ENCODE assay signal across 11 mouse cellular contexts in the genomic region with DNA sequence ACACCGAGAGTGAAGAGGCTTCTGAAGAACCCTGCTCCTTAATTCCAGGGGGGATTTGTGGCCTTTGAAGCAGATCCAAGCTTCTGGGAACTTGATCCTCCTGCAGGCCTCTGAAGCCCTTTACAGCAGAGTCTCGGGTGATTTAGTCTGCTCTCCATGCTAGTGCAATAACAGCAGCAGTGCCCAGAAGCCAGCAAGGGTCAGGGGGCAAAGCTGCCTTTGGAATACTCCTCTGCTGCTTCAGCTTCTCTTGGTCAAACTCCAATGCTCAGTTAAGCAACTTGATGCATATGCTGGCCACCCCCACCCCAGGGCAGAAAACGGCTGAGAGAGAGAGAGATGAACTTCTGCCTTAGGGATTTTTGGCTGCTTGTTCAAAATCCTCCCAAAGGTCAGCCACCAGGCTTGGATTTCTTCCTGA.
DNase-seq lines count a peak whose midpoint lies in the region; ATAC-seq lines count a peak whose summit lies in the region.
"Had no signal": no experiment of that assay in that cellular context is flagged by ENCODE, and none has a peak within 500 bp of the region (broad histone marks: within the 10 kb centered on the region; RNA-seq: fewer than 3 reads in every experiment).

No protein-coding gene starts in this region.

- H3K9me3 ChIP-seq in hindbrain, embryonic 10.5 days: peaks cover 6% of the 10 kb centered on the region; the same call in 1 of the 2 replicates
- no peaks in the 10 kb centered on the region for H3K9me3 ChIP-seq in hindbrain, embryonic 14.5 days (ENCODE audit: control insufficient read depth, low read length)
- H3K9me3 ChIP-seq in limb, embryonic 13.5 days: 0 out of 2 replicates have a peak, but pooled peaks cover 5% of the 10 kb centered on the region
- H3K9me3 ChIP-seq: hindbrain, embryonic 12.5 days had no signal

- no peak overlapping the region for H3K9ac ChIP-seq in hindbrain, embryonic 14.5 days
- no peak overlapping the region for H3K9ac ChIP-seq in limb, embryonic 13.5 days
- H3K9ac ChIP-seq: hindbrain, embryonic 12.5 days; neural tube, embryonic 12.5 days had no signal

- H3K4me2 ChIP-seq in hindbrain, embryonic 14.5 days (replicated peaks): no peak overlapping the region
- H3K4me2 ChIP-seq in limb, embryonic 13.5 days (replicated peaks): no peak overlapping the region
- H3K4me2 ChIP-seq: hindbrain, embryonic 12.5 days; neural tube, embryonic 12.5 days had no signal

- no peak overlapping the region for H3K4me3 ChIP-seq in hindbrain, embryonic 10.5 days
- no peak overlapping the region for H3K4me3 ChIP-seq in hindbrain, embryonic 14.5 days (replicated peaks; ENCODE audit: low read length)
- H3K4me3 ChIP-seq in limb, embryonic 13.5 days: no peak overlapping the region
- H3K4me3 ChIP-seq: erythroblast, embryonic 14.5 days; hindbrain, embryonic 12.5 days; neural tube, embryonic 12.5 days had no signal

- peak; percentile 40 for DNase-seq in hindbrain, embryonic 10.5 days (ENCODE audit: low spot score)
- DNase-seq in hindbrain, embryonic 14.5 days (ENCODE audit: low spot score): no peak
- peak; percentile 62 for DNase-seq in adrenal gland, postnatal 10 days
- peak; percentile 6 to 21 for DNase-seq in gastrocnemius, postnatal 36 days
- no peak for DNase-seq in left cerebral cortex, postnatal 4 days
- DNase-seq in heart, postnatal 14 days: no peak
- DNase-seq in frontal cortex, adult 2 months (ENCODE audit: extremely low spot score in 1 of 2, low spot score in 1 of 2): no peak

- no peak overlapping the region; the same call in 1 of the 2 replicates for H3K27ac ChIP-seq in hindbrain, embryonic 10.5 days
- H3K27ac ChIP-seq in hindbrain, embryonic 14.5 days: no peak overlapping the region
- H3K27ac ChIP-seq in limb, embryonic 13.5 days: no peak overlapping the region
- H3K27ac ChIP-seq: hindbrain, embryonic 12.5 days; neural tube, embryonic 12.5 days had no signal

- no peaks in the 10 kb centered on the region for H3K27me3 ChIP-seq in hindbrain, embryonic 10.5 days (ENCODE audit: insufficient read depth, poor library complexity, severe bottlenecking)
- H3K27me3 ChIP-seq in hindbrain, embryonic 14.5 days (ENCODE audit: control insufficient read depth, insufficient read depth, low read length): no peaks in the 10 kb centered on the region
- H3K27me3 ChIP-seq in limb, embryonic 13.5 days: no peaks in the 10 kb centered on the region
- H3K27me3 ChIP-seq: hindbrain, embryonic 12.5 days; neural tube, embryonic 12.5 days had no signal

- WGBS in hindbrain, embryonic 10.5 days: 33% methylated on average over 3 of the region's 3 CpGs
- 40% methylated on average over 3 of the region's 3 CpGs for WGBS in hindbrain, embryonic 14.5 days
- 7% methylated on average over 3 of the region's 3 CpGs for WGBS in limb, embryonic 13.5 days

- intact Hi-C loops in gastrocnemius, postnatal 36 days (cut with DNase I): no loop called here
- intact Hi-C loops in left cerebral cortex, postnatal 4 days (cut with DNase I): no loop called here
- intact Hi-C loops in heart, postnatal 14 days (cut with DNase I): no loop called here

- ATAC-seq in hindbrain, embryonic 14.5 days (ENCODE audit: low FRiP score): no peak
- ATAC-seq in limb, embryonic 13.5 days (ENCODE audit: low FRiP score, low read depth): peak; percentile 54

- H3K36me3 ChIP-seq in hindbrain, embryonic 10.5 days: no peaks in the 10 kb centered on the region
- no peaks in the 10 kb centered on the region for H3K36me3 ChIP-seq in hindbrain, embryonic 14.5 days (replicated peaks; ENCODE audit: control insufficient read depth, insufficient read depth)
- H3K36me3 ChIP-seq in limb, embryonic 13.5 days: no peaks in the 10 kb centered on the region
- H3K36me3 ChIP-seq: hindbrain, embryonic 12.5 days; neural tube, embryonic 12.5 days had no signal

- H3K4me1 ChIP-seq in hindbrain, embryonic 10.5 days (replicated peaks): peaks cover 7% of the 10 kb centered on the region
- no peaks in the 10 kb centered on the region for H3K4me1 ChIP-seq in hindbrain, embryonic 14.5 days (replicated peaks; ENCODE audit: control insufficient read depth, insufficient read depth, low read length)
- H3K4me1 ChIP-seq in limb, embryonic 13.5 days: peaks cover 4% of the 10 kb centered on the region
- H3K4me1 ChIP-seq: neural tube, embryonic 12.5 days had no signal

Comparison
In these comparisons a context has a peak if more than half of its experiments do, and no peak if none do; other contexts are left out.
1. DNase-seq: peak in hindbrain, embryonic 10.5 days (single experiment), adrenal gland, postnatal 10 days (single experiment) and gastrocnemius, postnatal 36 days (2 of 2); none in hindbrain, embryonic 14.5 days (single experiment), left cerebral cortex, postnatal 4 days (single experiment), heart, postnatal 14 days (0 of 2) and frontal cortex, adult 2 months (0 of 2).